Comparison of ENCODE assay signal across 10 mouse cellular contexts in the genomic region with DNA sequence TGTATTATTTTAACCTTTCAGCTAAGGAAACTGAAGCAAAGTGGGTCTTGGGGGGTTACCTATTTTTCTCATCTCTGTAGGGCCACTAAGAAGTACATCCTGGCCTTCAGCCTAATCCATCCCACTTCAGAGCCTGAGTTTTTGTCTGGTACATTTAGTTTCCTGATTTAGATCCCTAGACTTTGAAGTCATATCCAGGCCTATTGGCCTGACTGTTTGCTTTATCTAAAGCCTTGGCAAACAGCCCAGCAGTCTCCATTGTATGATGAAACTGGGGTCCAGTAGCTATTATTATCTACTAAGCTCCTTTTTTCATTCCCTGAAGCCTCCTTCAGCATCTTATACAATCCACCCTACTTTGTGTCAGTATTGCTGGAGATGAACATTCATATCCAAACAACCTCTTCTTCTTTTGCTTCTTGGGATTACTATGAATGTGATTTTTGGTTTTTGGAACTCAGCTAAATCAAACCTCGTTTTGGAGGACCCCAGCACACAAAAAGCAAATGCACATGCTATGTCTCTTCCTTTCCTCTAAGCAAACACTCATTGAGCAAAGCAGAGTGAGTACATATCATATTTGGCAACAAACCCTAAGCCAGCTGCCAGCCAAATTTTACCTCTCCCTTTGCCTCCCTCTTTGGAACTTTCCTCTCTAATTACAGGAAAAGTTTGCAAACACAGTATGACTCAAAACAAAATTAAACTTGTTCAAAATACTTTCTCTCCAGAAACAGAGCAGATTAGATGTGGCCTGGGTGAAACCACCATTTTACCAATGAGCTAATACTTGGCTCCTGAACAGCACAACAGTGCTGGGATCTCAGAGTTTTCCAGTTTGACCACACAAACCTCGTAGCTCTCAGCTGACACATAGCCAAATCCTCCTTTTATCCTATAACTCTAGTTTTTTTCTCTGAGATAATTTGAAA.
A peak's percentile ranks its signal among the peaks of the same experiment; 100 is the strongest.
DNase-seq lines count a peak whose midpoint lies in the region; ATAC-seq lines count a peak whose summit lies in the region.
"Had no signal": no experiment of that assay in that cellular context is flagged by ENCODE, and none has a peak within 500 bp of the region (broad histone marks: within the 10 kb centered on the region; RNA-seq: fewer than 3 reads in every experiment).

No protein-coding gene starts in this region.

- WGBS in heart, embryonic 12.5 days: 57% methylated on average over 2 of the region's 2 CpGs
- WGBS in midbrain, embryonic 12.5 days: 59% methylated on average over 2 of the region's 2 CpGs

- peaks cover 11% of the 10 kb centered on the region for H3K4me1 ChIP-seq in heart, embryonic 12.5 days (replicated peaks)
- H3K4me1 ChIP-seq in midbrain, embryonic 12.5 days: no peaks in the 10 kb centered on the region
- H3K4me1 ChIP-seq: liver, embryonic 13.5 days; neural tube, embryonic 13.5 days had no signal

- DNase-seq in kidney, postnatal 10 days: peak; percentile 63
- no peak for DNase-seq in kidney, postnatal 36 days
- DNase-seq in adrenal gland, postnatal 36 days: peak; percentile 10 to 36
- no peak for DNase-seq in thymus, postnatal 4 days
- DNase-seq in layer of hippocampus, adult 9-10 months (ENCODE audit: low spot score): no peak
- DNase-seq: liver, embryonic 13.5 days; thymus, adult 18-20 months had no signal

- H3K36me3 ChIP-seq in heart, embryonic 12.5 days: no peaks in the 10 kb centered on the region
- H3K36me3 ChIP-seq in midbrain, embryonic 12.5 days: no peaks in the 10 kb centered on the region
- H3K36me3 ChIP-seq: liver, embryonic 13.5 days; neural tube, embryonic 13.5 days had no signal

- peak overlapping the region; percentile 70 for H3K27ac ChIP-seq in heart, embryonic 12.5 days (ENCODE audit: poor library complexity, severe bottlenecking)
- H3K27ac ChIP-seq in midbrain, embryonic 12.5 days (replicated peaks): no peak overlapping the region
- H3K27ac ChIP-seq: liver, embryonic 13.5 days; neural tube, embryonic 13.5 days had no signal

- H3K4me3 ChIP-seq in heart, embryonic 12.5 days: no peak overlapping the region
- no peak overlapping the region for H3K4me3 ChIP-seq in midbrain, embryonic 12.5 days
- H3K4me3 ChIP-seq: liver, embryonic 13.5 days; neural tube, embryonic 13.5 days had no signal

- peak; percentile 69 for ATAC-seq in heart, embryonic 12.5 days (ENCODE audit: insufficient number of reproducible peaks, low FRiP score)
- 0 out of 2 replicates have a peak, but pooled peaks have one; percentile 54 for ATAC-seq in midbrain, embryonic 12.5 days (ENCODE audit: low FRiP score, low read depth)

- no peaks in the 10 kb centered on the region for H3K27me3 ChIP-seq in heart, embryonic 12.5 days (replicated peaks)
- H3K27me3 ChIP-seq in midbrain, embryonic 12.5 days: no peaks in the 10 kb centered on the region
- H3K27me3 ChIP-seq: liver, embryonic 13.5 days; neural tube, embryonic 13.5 days had no signal

- H3K4me2 ChIP-seq in heart, embryonic 12.5 days: no peak overlapping the region
- no peak overlapping the region for H3K4me2 ChIP-seq in midbrain, embryonic 12.5 days (replicated peaks)
- H3K4me2 ChIP-seq: liver, embryonic 13.5 days; neural tube, embryonic 13.5 days had no signal

- no peak overlapping the region for H3K9ac ChIP-seq in heart, embryonic 12.5 days
- no peak overlapping the region for H3K9ac ChIP-seq in midbrain, embryonic 12.5 days (replicated peaks)
- H3K9ac ChIP-seq: liver, embryonic 13.5 days; neural tube, embryonic 13.5 days had no signal

- H3K9me3 ChIP-seq in heart, embryonic 12.5 days (replicated peaks): no peaks in the 10 kb centered on the region
- no peaks in the 10 kb centered on the region for H3K9me3 ChIP-seq in midbrain, embryonic 12.5 days
- H3K9me3 ChIP-seq: liver, embryonic 13.5 days; neural tube, embryonic 13.5 days had no signal

Comparison
In these comparisons a context has a peak if more than half of its experiments do, and no peak if none do; other contexts are left out.
1. DNase-seq: peak in kidney, postnatal 10 days (single experiment) and adrenal gland, postnatal 36 days (2 of 2); none in kidney, postnatal 36 days (0 of 2), thymus, postnatal 4 days (single experiment) and layer of hippocampus, adult 9-10 months (single experiment).